Mouse (Mus musculus): ENCODE measurements around the gene Dock7. TPM values are rescaled to one million over a fixed set of nuclear protein-coding genes. Genes with fewer than 3 reads are reported as not detected.

Dock7 gene
- polyA plus RNA-seq (2015; fragmentation: Nextera tagmentation; extraction: Ambion mirVana), result 22.0 and 24.5 TPM in 2 replicates

GRCm38 (mm10) chr4:99120211-99121122, at the start of gene Dock7:
Gene Dock7, minus strand, starts transcription at chr4:99120915.

GRCm38 (mm10) chr4:99030686-99031085, 90.0 kb downstream of the Dock7 start, which contains the start of gene Angptl3:
Gene Angptl3, plus strand, starts transcription at chr4:99030954.

GRCm38 (mm10) chr4:98923568-98924070, 197.1 kb downstream of the Dock7 start, which contains the start of gene Usp1:
Gene Usp1, plus strand, starts transcription at chr4:98923810.

Other genes starting within 250 kb of the Dock7 start
- 33.8 and 42.5 TPM in 2 replicates for gene Usp1, start 197.1 kb downstream of the Dock7 start, polyA plus RNA-seq (2015; fragmentation: Nextera tagmentation; extraction: Ambion mirVana)
- 0.63 and 0.90 TPM in 2 replicates for gene Angptl3, start 90.0 kb downstream of the Dock7 start, polyA plus RNA-seq (2015; fragmentation: Nextera tagmentation; extraction: Ambion mirVana)
- gene Atg4c, start 73.0 kb upstream of the Dock7 start, polyA plus RNA-seq (2015; fragmentation: Nextera tagmentation; extraction: Ambion mirVana), result 7.3 and 8.2 TPM in 2 replicates
- gene Gm12689, start 175.0 kb upstream of the Dock7 start, polyA plus RNA-seq (2015; fragmentation: Nextera tagmentation; extraction: Ambion mirVana), result 0.11 TPM in 1 of 2 replicates, not detected in the other

Measured in urinary bladder, postnatal 0 days (tissue).